Mouse (Mus musculus): ENCODE measurements around the gene Wfdc3.
"Not testable (repeated sequence)": the region's sequence is repeated elsewhere in the genome, so short reads cannot be mapped to it uniquely, and the experiment has no call there.

Wfdc3 gene

GRCm38 (mm10) chr2:164744987-164745386 lies 744 bp downstream of the Wfdc3 start:
- no peak for DNase-seq (ENCODE audit: inconsistent age in 2 of 2, low spot score in 1 of 2)

GRCm38 (mm10) chr2:164739876-164740275 lies 5.9 kb downstream of the Wfdc3 start:
- DNase-seq (ENCODE audit: inconsistent age in 2 of 2, low spot score in 1 of 2): no peak

- DNase-seq (ENCODE audit: inconsistent age in 2 of 2, low spot score in 1 of 2): no peak
These were observed 8.2 kb downstream of the Wfdc3 start for GRCm38 (mm10) chr2:164737377-164738090.

GRCm38 (mm10) chr2:164735446-164735845 lies 10.3 kb downstream of the Wfdc3 start:
- DNase-seq (ENCODE audit: inconsistent age in 2 of 2, low spot score in 1 of 2): no peak

GRCm38 (mm10) chr2:164734839-164735238 lies 10.9 kb downstream of the Wfdc3 start:
- DNase-seq (ENCODE audit: inconsistent age in 2 of 2, low spot score in 1 of 2): no peak

GRCm38 (mm10) chr2:164733259-164733658 lies 12.5 kb downstream of the Wfdc3 start:
- DNase-seq (ENCODE audit: inconsistent age in 2 of 2, low spot score in 1 of 2): no peak

- DNase-seq (ENCODE audit: inconsistent age in 2 of 2, low spot score in 1 of 2): no peak
These were observed 14.0 kb downstream of the Wfdc3 start for GRCm38 (mm10) chr2:164731719-164732118.

- DNase-seq (ENCODE audit: inconsistent age in 2 of 2, low spot score in 1 of 2): peak; percentile 55 to 86
These were observed 19.7 kb downstream of the Wfdc3 start for GRCm38 (mm10) chr2:164725895-164726619.

GRCm38 (mm10) chr2:164723276-164723675 lies 22.5 kb downstream of the Wfdc3 start:
- no peak for DNase-seq (ENCODE audit: inconsistent age in 2 of 2, low spot score in 1 of 2)

GRCm38 (mm10) chr2:164716194-164716786 lies 29.4 kb downstream of the Wfdc3 start:
- not testable (repeated sequence) for DNase-seq (ENCODE audit: inconsistent age in 2 of 2, low spot score in 1 of 2)

- no peak for DNase-seq (ENCODE audit: inconsistent age in 2 of 2, low spot score in 1 of 2)
These were observed 30.7 kb downstream of the Wfdc3 start, which contains the start of gene Spint5 for GRCm38 (mm10) chr2:164715005-164715404. Gene Spint5 (plus strand): TSS chr2:164715305.

- DNase-seq (ENCODE audit: inconsistent age in 2 of 2, low spot score in 1 of 2): no peak
These were observed 39.7 kb downstream of the Wfdc3 start for GRCm38 (mm10) chr2:164705991-164706390.

GRCm38 (mm10) chr2:164705328-164705727 lies 40.4 kb downstream of the Wfdc3 start:
- no peak for DNase-seq (ENCODE audit: inconsistent age in 2 of 2, low spot score in 1 of 2)

- DNase-seq (ENCODE audit: inconsistent age in 2 of 2, low spot score in 1 of 2): no peak
These were observed 41.5 kb downstream of the Wfdc3 start for GRCm38 (mm10) chr2:164704235-164704634.

GRCm38 (mm10) chr2:164701761-164702160 lies 44.0 kb downstream of the Wfdc3 start:
- no peak for DNase-seq (ENCODE audit: inconsistent age in 2 of 2, low spot score in 1 of 2)

GRCm38 (mm10) chr2:164700959-164701358 lies 44.8 kb downstream of the Wfdc3 start:
- DNase-seq (ENCODE audit: inconsistent age in 2 of 2, low spot score in 1 of 2): no peak

- DNase-seq (ENCODE audit: inconsistent age in 2 of 2, low spot score in 1 of 2): no peak
These were observed 47.5 kb downstream of the Wfdc3 start, which contains the start of gene Spint4 for GRCm38 (mm10) chr2:164698201-164698600. Gene Spint4 (plus strand): TSS chr2:164698501.

GRCm38 (mm10) chr2:164684807-164685206 lies 60.9 kb downstream of the Wfdc3 start, which contains the start of gene Wfdc13:
Gene Wfdc13 (plus strand): TSS chr2:164685107.
- no peak for DNase-seq (ENCODE audit: inconsistent age in 2 of 2, low spot score in 1 of 2)

Measured in adrenal gland, adult (tissue).